Comparison of ENCODE assay signal across 9 mouse cellular contexts in the genomic region with DNA sequence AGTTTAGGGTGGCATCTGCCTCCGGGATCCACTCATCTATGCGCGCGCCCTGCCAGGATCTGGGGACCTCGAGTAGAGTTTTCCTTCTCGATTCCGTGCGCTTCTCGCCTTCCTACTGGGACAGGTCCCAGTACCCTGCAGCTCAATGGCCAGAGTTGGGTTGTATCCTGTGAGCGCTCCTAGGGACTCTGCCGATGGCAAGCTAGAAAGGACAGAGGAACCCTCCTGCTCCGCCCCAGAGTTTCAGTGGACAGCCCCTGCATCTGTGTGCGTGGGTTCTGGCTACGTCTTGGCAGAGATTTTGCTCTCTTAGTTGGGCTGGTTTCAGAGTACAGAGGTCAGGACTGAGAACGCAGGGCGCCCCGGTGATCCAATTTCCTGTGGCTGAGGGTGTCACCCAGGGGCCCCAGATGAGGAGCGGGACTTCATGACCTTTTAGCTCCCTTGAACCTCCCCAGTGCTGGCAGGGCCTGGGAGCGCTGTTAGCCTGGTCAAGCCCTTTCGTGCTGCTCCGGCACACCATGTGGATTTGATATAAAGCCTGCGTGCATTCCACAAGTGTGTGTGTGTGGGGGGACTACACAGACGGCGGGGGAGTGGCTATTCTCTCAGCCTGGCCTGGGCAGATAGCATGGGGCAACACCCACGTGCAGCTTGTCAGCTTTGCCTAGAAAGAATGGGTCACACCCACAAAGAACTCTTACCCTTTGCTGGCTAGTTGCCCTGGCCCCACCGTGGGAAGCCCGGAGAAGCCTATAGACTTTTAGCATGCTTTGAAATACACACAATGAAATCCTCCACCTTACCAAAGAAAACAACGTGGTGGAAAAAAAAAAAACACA. TPM values are rescaled to one million over a fixed set of nuclear protein-coding genes. Genes with fewer than 3 reads are reported as not detected.
DNase-seq lines count a peak whose midpoint lies in the region; ATAC-seq and TF ChIP-seq lines count a peak whose summit lies in the region.
"Not testable (repeated sequence)": the region's sequence is repeated elsewhere in the genome, so short reads cannot be mapped to it uniquely, and the experiment has no call there.
"Had no signal": no experiment of that assay in that cellular context is flagged by ENCODE, and none has a peak within 500 bp of the region (broad histone marks: within the 10 kb centered on the region; RNA-seq: fewer than 3 reads in every experiment).

No protein-coding gene starts in this region.

- not testable (repeated sequence) for H3K9me3 ChIP-seq in forebrain, embryonic 10.5 days; heart, embryonic 11.5 days (replicated peaks; ENCODE audit: control insufficient read depth, low read length); hindbrain, embryonic 14.5 days (ENCODE audit: control insufficient read depth, low read length); liver, embryonic 14.5 days (ENCODE audit: control insufficient read depth, low read length); midbrain, embryonic 11.5 days (ENCODE audit: control insufficient read depth, low read length)

- H3K27me3 ChIP-seq in forebrain, embryonic 10.5 days (ENCODE audit: poor library complexity, severe bottlenecking); heart, embryonic 11.5 days (ENCODE audit: control insufficient read depth, insufficient read depth, low read length); hindbrain, embryonic 14.5 days (ENCODE audit: control insufficient read depth, insufficient read depth, low read length); liver, embryonic 14.5 days (ENCODE audit: control insufficient read depth, insufficient read depth, low read length); midbrain, embryonic 11.5 days (ENCODE audit: control insufficient read depth, insufficient read depth, low read length); small intestine, adult 2 months (ENCODE audit: control insufficient read depth, insufficient read depth, low read length): not testable (repeated sequence)

- TF ChIP-seq POLR2A in small intestine, adult 2 months (IDR thresholded peaks at IDR 0.05; ENCODE audit: low read depth, low read length): not testable (repeated sequence)

- not testable (repeated sequence) for H3K36me3 ChIP-seq in forebrain, embryonic 10.5 days (replicated peaks); heart, embryonic 11.5 days (ENCODE audit: control insufficient read depth, insufficient read depth, low read length); hindbrain, embryonic 14.5 days (replicated peaks; ENCODE audit: control insufficient read depth, insufficient read depth); liver, embryonic 14.5 days (replicated peaks; ENCODE audit: control insufficient read depth, insufficient read depth, low read depth); midbrain, embryonic 11.5 days (ENCODE audit: control insufficient read depth, insufficient read depth, low read length); small intestine, adult 2 months (ENCODE audit: control insufficient read depth, insufficient read depth, low read length)

- not testable (repeated sequence) for H3K4me1 ChIP-seq in forebrain, embryonic 10.5 days; heart, embryonic 11.5 days (ENCODE audit: control insufficient read depth, insufficient read depth, low read length); hindbrain, embryonic 14.5 days (replicated peaks; ENCODE audit: control insufficient read depth, insufficient read depth, low read length); liver, embryonic 14.5 days (replicated peaks; ENCODE audit: control insufficient read depth in 2 of 2, insufficient read depth in 2 of 2, low read length in 1 of 2); midbrain, embryonic 11.5 days (ENCODE audit: control insufficient read depth, insufficient read depth, low read length); small intestine, adult 2 months (ENCODE audit: control insufficient read depth, insufficient read depth, insufficient read length, low read length)

- 8% methylated on average over 19 of the region's 28 CpGs for WGBS in forebrain, embryonic 10.5 days
- 2% methylated on average over 14 of the region's 28 CpGs for WGBS in heart, embryonic 11.5 days (ENCODE audit: insufficient replicate concordance)
- WGBS in hindbrain, embryonic 14.5 days: 6% methylated on average over 13 of the region's 28 CpGs
- WGBS in liver, embryonic 14.5 days (ENCODE audit: insufficient replicate concordance): 2% methylated on average over 12 of the region's 28 CpGs
- WGBS in midbrain, embryonic 11.5 days: 12% methylated on average over 12 of the region's 28 CpGs
- 4% methylated on average over 19 of the region's 28 CpGs for WGBS in small intestine, adult 2 months

- TF ChIP-seq CTCF in liver, embryonic 14.5 days (IDR thresholded peaks at IDR 0.05; ENCODE audit: low read depth); small intestine, adult 2 months (IDR thresholded peaks at IDR 0.05; ENCODE audit: extremely low read depth, insufficient read length, insufficient replicate concordance, low read depth, low read length): not testable (repeated sequence)

- TF ChIP-seq EP300 in liver, embryonic 14.5 days (IDR thresholded peaks at IDR 0.05; ENCODE audit: low read depth): not testable (repeated sequence)

- ATAC-seq in heart, embryonic 11.5 days (replicated peaks; ENCODE audit: insufficient number of reproducible peaks, low FRiP score, low TSS enrichment): peak; percentile 85
- peak; percentile 36; the same call in 1 of the 2 replicates for ATAC-seq in hindbrain, embryonic 14.5 days (ENCODE audit: low FRiP score)
- peak; percentile 82 for ATAC-seq in liver, embryonic 14.5 days (ENCODE audit: insufficient read depth)
- ATAC-seq in midbrain, embryonic 11.5 days (ENCODE audit: low FRiP score): peak; percentile 53

- DNase-seq in adipocyte (ENCODE audit: low spot score): peak; percentile 36
- DNase-seq in forebrain, embryonic 10.5 days (ENCODE audit: extremely low spot score, low spot score); hindbrain, embryonic 14.5 days (ENCODE audit: low spot score); liver, embryonic 14.5 days (ENCODE audit: low read depth in 3 of 3, low spot score in 3 of 3); midbrain, embryonic 11.5 days (ENCODE audit: low spot score, missing footprints): not testable (repeated sequence)
- DNase-seq in kidney, postnatal 10 days: peak; percentile 46

- H3K4me3 ChIP-seq in forebrain, embryonic 10.5 days: peak overlapping the region; percentile 29; the same call in 1 of the 2 replicates
- H3K4me3 ChIP-seq in heart, embryonic 11.5 days (ENCODE audit: low read depth, low read length): peak overlapping the region; percentile 25; the same call in 1 of the 2 replicates
- not testable (repeated sequence) for H3K4me3 ChIP-seq in hindbrain, embryonic 14.5 days (replicated peaks; ENCODE audit: low read length); midbrain, embryonic 11.5 days (ENCODE audit: low read depth, low read length)
- peak overlapping the region in 1 of 2 experiments; percentile 40; a peak in 2 of 4 replicates for H3K4me3 ChIP-seq in liver, embryonic 14.5 days (ENCODE audit: insufficient read depth in 1 of 2, low read depth in 2 of 2, low read length in 2 of 2)
- peak overlapping the region; percentile 54 for H3K4me3 ChIP-seq in small intestine, adult 2 months (ENCODE audit: low read depth, low read length)

- H3K9ac ChIP-seq in heart, embryonic 11.5 days (ENCODE audit: low read depth, low read length); hindbrain, embryonic 14.5 days; liver, embryonic 14.5 days (replicated peaks); midbrain, embryonic 11.5 days (ENCODE audit: low read length): not testable (repeated sequence)

- H3K27ac ChIP-seq in forebrain, embryonic 10.5 days; heart, embryonic 11.5 days (ENCODE audit: low read depth, low read length); hindbrain, embryonic 14.5 days; liver, embryonic 14.5 days; midbrain, embryonic 11.5 days (ENCODE audit: low read depth, low read length); small intestine, adult 2 months (ENCODE audit: insufficient read depth, low read depth, low read length): not testable (repeated sequence)

- H3K4me2 ChIP-seq in heart, embryonic 11.5 days: peak overlapping the region; percentile 49
- not testable (repeated sequence) for H3K4me2 ChIP-seq in hindbrain, embryonic 14.5 days (replicated peaks); midbrain, embryonic 11.5 days
- H3K4me2 ChIP-seq in liver, embryonic 14.5 days (ENCODE audit: low read depth): peak overlapping the region; percentile 22

RNA-seq across cellular contexts. Expression of a gene that starts 1.0 kb away (rescaled TPM):
- polyA plus RNA-seq in forebrain, embryonic 10.5 days (2016; fragmentation: Nextera tagmentation; extraction: Ambion mirVana): 45.6 and 51.2 TPM in 2 replicates
- polyA plus RNA-seq in heart, embryonic 11.5 days (2014; fragmentation: Nextera tagmentation; extraction: Ambion mirVana): 61.4 and 92.5 TPM in 2 replicates
- 72.9 and 77.3 TPM in 2 replicates for polyA plus RNA-seq in hindbrain, embryonic 14.5 days (2014; fragmentation: Nextera tagmentation; extraction: Ambion mirVana)
- 18.2 and 18.3 TPM in 2 replicates for polyA plus RNA-seq in liver, embryonic 14.5 days (2012; rRNA removed)
- 16.9 and 22.7 TPM in 2 replicates for polyA plus RNA-seq in liver, embryonic 14.5 days (2014; fragmentation: Nextera tagmentation; extraction: Ambion mirVana)
- polyA plus RNA-seq in midbrain, embryonic 11.5 days (2014; fragmentation: Nextera tagmentation; extraction: Ambion mirVana): 42.7 and 44.2 TPM in 2 replicates
- 21.1 and 26.2 TPM in 2 replicates for polyA plus RNA-seq in small intestine, adult 2 months (2012; rRNA removed)
- polyA plus RNA-seq: activated CD4-positive, CD25-positive, alpha-beta regulatory T cell, adult 4 months had no signal

RNA-seq across cellular contexts. Expression of a gene that starts 44.5 kb away (rescaled TPM):
- polyA plus RNA-seq in forebrain, embryonic 10.5 days (2016; fragmentation: Nextera tagmentation; extraction: Ambion mirVana): 22.7 and 23.3 TPM in 2 replicates
- 13.8 and 15.0 TPM in 2 replicates for polyA plus RNA-seq in heart, embryonic 11.5 days (2014; fragmentation: Nextera tagmentation; extraction: Ambion mirVana)
- 27.3 and 30.2 TPM in 2 replicates for polyA plus RNA-seq in hindbrain, embryonic 14.5 days (2014; fragmentation: Nextera tagmentation; extraction: Ambion mirVana)
- polyA plus RNA-seq in liver, embryonic 14.5 days (2012; rRNA removed): 2.4 and 2.5 TPM in 2 replicates
- 2.0 and 2.1 TPM in 2 replicates for polyA plus RNA-seq in liver, embryonic 14.5 days (2014; fragmentation: Nextera tagmentation; extraction: Ambion mirVana)
- polyA plus RNA-seq in midbrain, embryonic 11.5 days (2014; fragmentation: Nextera tagmentation; extraction: Ambion mirVana): 25.4 and 25.6 TPM in 2 replicates
- 5.1 and 6.5 TPM in 2 replicates for polyA plus RNA-seq in small intestine, adult 2 months (2012; rRNA removed)
